22 mouse cellular contexts compared by ENCODE assay signal in the genomic region with DNA sequence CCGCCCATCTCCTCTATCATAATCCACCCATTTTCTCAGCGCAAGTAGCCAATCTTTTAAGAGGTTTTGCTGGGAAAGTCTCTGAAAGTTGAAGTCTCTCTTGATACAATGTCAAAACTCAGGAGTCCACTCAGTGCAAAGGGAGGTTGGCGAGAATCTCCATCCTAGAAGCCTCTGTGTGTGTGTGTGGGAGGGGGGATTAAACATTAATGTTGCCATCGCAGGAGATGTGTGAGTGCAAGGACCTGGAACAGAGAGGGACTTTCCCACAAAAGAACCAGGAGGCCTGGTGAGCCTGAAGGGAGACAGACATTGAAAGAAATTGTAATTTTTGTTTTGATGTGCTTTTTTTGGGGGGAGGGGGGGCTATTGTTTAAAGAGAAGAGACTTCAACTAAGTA.
"Had no signal": no experiment of that assay in that cellular context is flagged by ENCODE, and none has a peak within 500 bp of the region (broad histone marks: within the 10 kb centered on the region; RNA-seq: fewer than 3 reads in every experiment).

No protein-coding gene starts in this region.

- H3K4me1 ChIP-seq: heart, embryonic 13.5 days; heart, embryonic 15.5 days; hindbrain, embryonic 13.5 days; hindbrain, embryonic 15.5 days; limb, embryonic 15.5 days; liver, embryonic 13.5 days had no signal

- H3K9me3 ChIP-seq: heart, embryonic 13.5 days; heart, embryonic 15.5 days; hindbrain, embryonic 13.5 days; hindbrain, embryonic 15.5 days; limb, embryonic 13.5 days; limb, embryonic 15.5 days; liver, embryonic 13.5 days had no signal

- H3K4me2 ChIP-seq: heart, embryonic 11.5 days; heart, embryonic 13.5 days; heart, embryonic 15.5 days; hindbrain, embryonic 13.5 days; hindbrain, embryonic 15.5 days; limb, embryonic 13.5 days; limb, embryonic 15.5 days; liver, embryonic 13.5 days had no signal

- H3K36me3 ChIP-seq: hindbrain, embryonic 15.5 days; liver, embryonic 13.5 days had no signal

- H3K4me3 ChIP-seq: heart, adult 2 months; heart, embryonic 13.5 days; heart, embryonic 15.5 days; hindbrain, embryonic 13.5 days; hindbrain, embryonic 15.5 days; limb, embryonic 13.5 days; limb, embryonic 15.5 days; liver, embryonic 13.5 days had no signal

- H3K27me3 ChIP-seq: heart, embryonic 13.5 days; heart, embryonic 15.5 days; hindbrain, embryonic 13.5 days; hindbrain, embryonic 15.5 days; limb, embryonic 13.5 days; limb, embryonic 15.5 days; liver, embryonic 13.5 days had no signal

- H3K27ac ChIP-seq: heart, adult 2 months; heart, embryonic 13.5 days; heart, embryonic 15.5 days; hindbrain, embryonic 13.5 days; hindbrain, embryonic 15.5 days; hindbrain, postnatal 0 days; limb, embryonic 13.5 days; limb, embryonic 15.5 days; liver, embryonic 13.5 days had no signal

- ATAC-seq: forebrain, postnatal 0 days; hindbrain, postnatal 0 days; intestine, embryonic 16.5 days had no signal

- H3K9ac ChIP-seq: forebrain, postnatal 0 days; heart, embryonic 13.5 days; heart, embryonic 15.5 days; hindbrain, embryonic 13.5 days; hindbrain, embryonic 15.5 days; limb, embryonic 13.5 days; limb, embryonic 15.5 days; liver, embryonic 13.5 days had no signal

- DNase-seq: forebrain, postnatal 0 days; gastrocnemius, postnatal 14 days; gastrocnemius, postnatal 36 days; heart, adult 2 months; heart, postnatal 14 days; heart, postnatal 36 days; kidney, adult 11 months; kidney, adult 8-10 months; kidney, postnatal 36 days; layer of hippocampus, adult 9-11 months; layer of hippocampus, postnatal 36 days; left cerebral cortex, postnatal 4 days; liver, embryonic 13.5 days had no signal
